Mouse (Mus musculus) lung, postnatal 36 days (tissue): ENCODE data around the gene Fam76a.

Experiments
- DNase-seq: peaks from one replicate; pipeline ENCODE4 v3.0.0; 2022; ENCODE audit warnings: mixed read lengths

Fam76a gene

GRCm38 (mm10) chr4:132922558-132923008, at the start of gene Fam76a:
Fam76a (minus strand) TSS chr4:132922558.
- DNase-seq: peak; percentile 100

- no peak for DNase-seq
Observed at GRCm38 (mm10) chr4:132972101-132972500, 49.7 kb upstream of the Fam76a start.

- no peak for DNase-seq
Observed at GRCm38 (mm10) chr4:132971601-132972000, 49.2 kb upstream of the Fam76a start.

GRCm38 (mm10) chr4:132968105-132968938, 46.0 kb upstream of the Fam76a start:
- DNase-seq: no peak

- DNase-seq: no peak
Observed at GRCm38 (mm10) chr4:132964473-132964872, 42.1 kb upstream of the Fam76a start.

GRCm38 (mm10) chr4:132964064-132964463, 41.7 kb upstream of the Fam76a start:
- DNase-seq: no peak

GRCm38 (mm10) chr4:132963436-132963835, 41.1 kb upstream of the Fam76a start:
- no peak for DNase-seq

- DNase-seq: no peak
Observed at GRCm38 (mm10) chr4:132962628-132963027, 40.3 kb upstream of the Fam76a start.

- no peak for DNase-seq
Observed at GRCm38 (mm10) chr4:132961866-132962265, 39.5 kb upstream of the Fam76a start.

- peak; percentile 48 for DNase-seq
Observed at GRCm38 (mm10) chr4:132960864-132961639, 38.7 kb upstream of the Fam76a start.

GRCm38 (mm10) chr4:132960313-132960712, 38.0 kb upstream of the Fam76a start:
- no peak for DNase-seq

GRCm38 (mm10) chr4:132959679-132960045, 37.3 kb upstream of the Fam76a start:
- DNase-seq: no peak

GRCm38 (mm10) chr4:132958741-132959678, 36.7 kb upstream of the Fam76a start:
- DNase-seq: peak; percentile 55

- DNase-seq: no peak
Observed at GRCm38 (mm10) chr4:132955395-132955791, 33.0 kb upstream of the Fam76a start.

GRCm38 (mm10) chr4:132954530-132955394, 32.4 kb upstream of the Fam76a start:
- no peak for DNase-seq

- DNase-seq: no peak
Observed at GRCm38 (mm10) chr4:132950999-132951398, 28.6 kb upstream of the Fam76a start.

- no peak for DNase-seq
Observed at GRCm38 (mm10) chr4:132949882-132950532, 27.6 kb upstream of the Fam76a start.

- peak; percentile 72 for DNase-seq
Observed at GRCm38 (mm10) chr4:132946047-132947001, 24.0 kb upstream of the Fam76a start.

GRCm38 (mm10) chr4:132945261-132946046, 23.1 kb upstream of the Fam76a start:
- DNase-seq: peak; percentile 90
